Mouse (Mus musculus) kidney, embryonic 16.5 days (tissue): ENCODE measurements around the gene Cabp1. TPM values are rescaled to one million over a fixed set of nuclear protein-coding genes. Genes with fewer than 3 reads are reported as not detected.
"Not testable (repeated sequence)": the region's sequence is repeated elsewhere in the genome, so short reads cannot be mapped to it uniquely, and the experiment has no call there.

Experiments used
- ATAC-seq: fragments of 200-750 bp; cut with Nextera tagmentation; 2 replicates; pipeline ENCODE4 v1.8.0; 2017; ENCODE audit warnings: moderate TSS enrichment; ENCODE audit not compliant: low FRiP score, low TSS enrichment
- H3K27ac ChIP-seq: fragments of 300-500 bp; sonication (generic); 2 replicates; pipeline ENCODE4 v1.5.1; 2014; ENCODE audit warnings: low read length
- H3K27me3 ChIP-seq: fragments of 300-500 bp; sonication (generic); 2 replicates; pipeline ENCODE4 v1.6.1; 2014; ENCODE audit warnings: low read length, control low read depth, mixed read lengths; ENCODE audit not compliant: insufficient read depth
- H3K36me3 ChIP-seq: fragments of 300-500 bp; sonication (generic); 2 replicates; pipeline ENCODE4 v1.6.1; 2014; ENCODE audit warnings: low read length, control low read depth, mixed read lengths; ENCODE audit not compliant: insufficient read depth
- H3K4me1 ChIP-seq: fragments of 300-500 bp; sonication (generic); 2 replicates; pipeline ENCODE4 v1.6.1; 2014; ENCODE audit warnings: low read length, control low read depth, mixed read lengths; ENCODE audit not compliant: insufficient read depth
- H3K4me2 ChIP-seq: fragments of 300-500 bp; sonication (generic); replicated peaks from 2 replicates; pipeline ENCODE4 v1.6.1; 2014; ENCODE audit warnings: low read depth, low read length
- H3K4me3 ChIP-seq: fragments of 300-500 bp; sonication (generic); 2 replicates; pipeline ENCODE4 v1.5.1; 2014; ENCODE audit warnings: mild to moderate bottlenecking, low read length
- H3K9ac ChIP-seq: fragments of 300-500 bp; sonication (generic); replicated peaks from 2 replicates; pipeline ENCODE4 v1.6.1; 2014; ENCODE audit warnings: low read length
- H3K9me3 ChIP-seq: fragments of 300-500 bp; sonication (generic); 2 replicates; pipeline ENCODE4 v1.6.1; 2016; ENCODE audit warnings: low read length, control low read depth
- WGBS: fragments of 180-500 bp; shearing (Covaris S2); extraction: QIAGEN DNeasy Blood & Tissue Kit; methylation state at CpG from one replicate; pipeline ENCODE4 v1.1.7; 2014; 5-methylcytosine and 5-hydroxymethylcytosine counted together
- polyA plus RNA-seq: library from polyadenylated mRNA; unstranded; fragments of >200 nt; fragmentation: Nextera tagmentation; extraction: Ambion mirVana; gene quantifications from 2 replicates; pipeline ENCODE4 v1.2.1, GENCODE M21; 2015

Cabp1 gene
- polyA plus RNA-seq, 1 experiment from 2014 or later: 1.3 TPM

- Histone ChIP-seq H3K4me3 (peak overlapping the region; percentile 83), H3K36me3 (no peaks in the 10 kb centered on the region), H3K9ac (peak overlapping the region; percentile 96), H3K27me3 (no peaks in the 10 kb centered on the region), H3K4me2 (peak overlapping the region; percentile 91), H3K4me1 (peaks cover 74% of the 10 kb centered on the region), H3K27ac (peak overlapping the region; percentile 51; the same call in 1 of the 2 replicates), H3K9me3 (no peaks in the 10 kb centered on the region)
- ATAC-seq: no peak
- 50% methylated on average over 7 of the region's 7 CpGs for WGBS
These were observed 37.8 kb downstream of the Cabp1 start for GRCm38 (mm10) chr5:115156401-115156800.

- Histone ChIP-seq H3K27me3 (no peaks in the 10 kb centered on the region), H3K4me3 (peak overlapping the region; percentile 83), H3K36me3 (peaks cover 2% of the 10 kb centered on the region), H3K9ac (peak overlapping the region; percentile 96), H3K9me3 (no peaks in the 10 kb centered on the region), H3K27ac (peak overlapping the region; percentile 51), H3K4me2 (peak overlapping the region; percentile 91), H3K4me1 (peaks cover 74% of the 10 kb centered on the region)
- 36% methylated on average over 5 of the region's 5 CpGs for WGBS
- no peak for ATAC-seq
These were observed 38.4 kb downstream of the Cabp1 start for GRCm38 (mm10) chr5:115155831-115156230.

GRCm38 (mm10) chr5:115155156-115155631, 39.0 kb downstream of the Cabp1 start:
- Histone ChIP-seq H3K27me3 (no peaks in the 10 kb centered on the region), H3K9me3 (no peaks in the 10 kb centered on the region), H3K9ac (peak overlapping the region; percentile 96), H3K4me2 (peak overlapping the region; percentile 91), H3K27ac (peak overlapping the region; percentile 51), H3K4me3 (peak overlapping the region; percentile 83), H3K36me3 (peaks cover 8% of the 10 kb centered on the region), H3K4me1 (peaks cover 74% of the 10 kb centered on the region)
- WGBS: 57% methylated on average over 13 of the region's 13 CpGs
- ATAC-seq: no peak

- Histone ChIP-seq H3K4me1 (peaks cover 72% of the 10 kb centered on the region), H3K27me3 (no peaks in the 10 kb centered on the region), H3K4me3 (0 out of 2 replicates have a peak overlapping the region, but pooled peaks have one; percentile 8), H3K27ac (peak overlapping the region; percentile 78), H3K4me2 (peak overlapping the region; percentile 28; the same call in 1 of the 2 replicates), H3K9me3 (0 out of 2 replicates have a peak, but pooled peaks cover 3% of the 10 kb centered on the region), H3K36me3 (peaks cover 35% of the 10 kb centered on the region), H3K9ac (peak overlapping the region; percentile 33)
- ATAC-seq: no peak
- WGBS: 17% methylated on average over 8 of the region's 8 CpGs
These were observed 41.8 kb downstream of the Cabp1 start for GRCm38 (mm10) chr5:115152132-115152956.

GRCm38 (mm10) chr5:115151457-115151856, 42.7 kb downstream of the Cabp1 start:
- peak overlapping the region; percentile 78 for H3K27ac ChIP-seq
- H3K9me3 ChIP-seq: 0 out of 2 replicates have a peak, but pooled peaks cover 3% of the 10 kb centered on the region
- H3K27me3 ChIP-seq: no peaks in the 10 kb centered on the region
- H3K4me2 ChIP-seq: peak overlapping the region; percentile 19; the same call in 1 of the 2 replicates
- peaks cover 44% of the 10 kb centered on the region for H3K36me3 ChIP-seq
- peak; percentile 76 for ATAC-seq
- 37% methylated on average over 13 of the region's 13 CpGs for WGBS
- H3K9ac ChIP-seq: no peak overlapping the region
- H3K4me3 ChIP-seq: no peak overlapping the region; the same call in 1 of the 2 replicates
- peaks cover 72% of the 10 kb centered on the region for H3K4me1 ChIP-seq

GRCm38 (mm10) chr5:115150991-115151390, 43.2 kb downstream of the Cabp1 start:
- Histone ChIP-seq H3K9ac (no peak overlapping the region; the same call in 1 of the 2 replicates), H3K36me3 (peaks cover 48% of the 10 kb centered on the region), H3K4me3 (no peak overlapping the region), H3K27ac (peak overlapping the region; percentile 78), H3K4me1 (peaks cover 71% of the 10 kb centered on the region), H3K27me3 (no peaks in the 10 kb centered on the region), H3K9me3 (0 out of 2 replicates have a peak, but pooled peaks cover 3% of the 10 kb centered on the region), H3K4me2 (peak overlapping the region; percentile 19; the same call in 1 of the 2 replicates)
- no peak for ATAC-seq
- 37% methylated on average over 5 of the region's 5 CpGs for WGBS

- H3K36me3 ChIP-seq: peaks cover 53% of the 10 kb centered on the region
- H3K4me1 ChIP-seq: peaks cover 60% of the 10 kb centered on the region
- H3K27me3 ChIP-seq: no peaks in the 10 kb centered on the region
- no peak overlapping the region for H3K4me3 ChIP-seq
- no peak overlapping the region for H3K4me2 ChIP-seq
- 87% methylated on average over 14 of the region's 14 CpGs for WGBS
- no peak overlapping the region for H3K9ac ChIP-seq
- 0 out of 2 replicates have a peak, but pooled peaks cover 3% of the 10 kb centered on the region for H3K9me3 ChIP-seq
- H3K27ac ChIP-seq: no peak overlapping the region; the same call in 1 of the 2 replicates
- ATAC-seq: no peak
These were observed 44.3 kb downstream of the Cabp1 start for GRCm38 (mm10) chr5:115149675-115150459.

- not testable (repeated sequence) for H3K4me2 ChIP-seq, H3K4me3 ChIP-seq, H3K27me3 ChIP-seq, H3K9ac ChIP-seq, H3K9me3 ChIP-seq, ATAC-seq, H3K27ac ChIP-seq
- Histone ChIP-seq H3K36me3 (peaks cover 56% of the 10 kb centered on the region), H3K4me1 (peaks cover 54% of the 10 kb centered on the region)
- WGBS: no CpG with 5 or more reads among the region's 1 CpGs
These were observed 45.3 kb downstream of the Cabp1 start for GRCm38 (mm10) chr5:115148872-115149271.

GRCm38 (mm10) chr5:115148378-115148777, 45.8 kb downstream of the Cabp1 start:
- no peaks in the 10 kb centered on the region for H3K27me3 ChIP-seq
- H3K9me3 ChIP-seq: 0 out of 2 replicates have a peak, but pooled peaks cover 3% of the 10 kb centered on the region
- H3K4me1 ChIP-seq: peaks cover 49% of the 10 kb centered on the region
- H3K36me3 ChIP-seq: peaks cover 56% of the 10 kb centered on the region
- WGBS: 88% methylated on average over 8 of the region's 8 CpGs
- no peak overlapping the region for H3K9ac ChIP-seq
- ATAC-seq: no peak
- no peak overlapping the region for H3K4me3 ChIP-seq
- H3K4me2 ChIP-seq: no peak overlapping the region
- H3K27ac ChIP-seq: no peak overlapping the region
